Mouse (Mus musculus): ENCODE measurements around the gene Gm28043.

DNA sequence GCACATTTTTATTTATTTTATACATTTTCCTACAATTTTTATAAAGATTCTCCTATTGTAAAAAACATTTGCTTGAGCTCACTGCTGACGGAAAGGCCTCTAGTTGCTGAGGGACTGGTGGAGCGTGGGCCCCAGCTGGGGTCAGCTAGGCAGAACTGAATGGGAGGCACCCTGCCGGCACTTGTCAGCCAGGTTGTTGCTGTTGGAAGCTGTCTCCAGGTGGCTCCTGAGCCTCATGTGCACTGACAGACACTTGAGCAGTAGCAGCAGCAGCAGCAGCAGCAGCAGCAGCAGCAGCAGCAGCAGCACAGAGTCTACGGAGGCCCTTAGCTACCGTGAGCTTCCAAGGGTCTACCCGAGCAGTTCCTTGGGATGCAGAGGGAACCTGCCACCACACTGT, 72.7 kb downstream of the Gm28043 start:
- no peak for TF ChIP-seq CTCF (IDR thresholded peaks at IDR 0.05)
- no peak for TF ChIP-seq EP300 (IDR thresholded peaks at IDR 0.05)

Measured in lung, postnatal 0 days (tissue).